8 mouse cellular contexts compared by ENCODE assay signal in genomic region chr5:137533117-137533827, GRCm38 (mm10). TPM values are rescaled to one million over a fixed set of nuclear protein-coding genes. Genes with fewer than 3 reads are reported as not detected.
DNase-seq lines count a peak whose midpoint lies in the region; ATAC-seq and TF ChIP-seq lines count a peak whose summit lies in the region.

TSS of gene Epo (minus strand) at chr5:137533242.
TSS of gene Gnb2 (minus strand) at chr5:137533510.

- dilution Hi-C loops in CH12.LX (cut with MboI; ENCODE audit: extremely low pct_ligation_motif_present, extremely low pct_unique_long_range_greater_than_20kb, low sequenced_read_pairs) = no loop called here

- peaks cover 19 to 22% of the 10 kb centered on the region in 2 experiments for H3K36me3 ChIP-seq in CH12.LX (replicated peaks in 1 of 2; ENCODE audit: control insufficient read depth in 1 of 2, insufficient read depth in 1 of 2, low read length in 1 of 2)
- H3K36me3 ChIP-seq in forebrain, embryonic 11.5 days (ENCODE audit: control insufficient read depth, insufficient read depth, low read length) = peaks cover 8% of the 10 kb centered on the region; the same call in 1 of the 2 replicates
- H3K36me3 ChIP-seq in heart, embryonic 16.5 days (ENCODE audit: control insufficient read depth, insufficient read depth) = peaks cover 18% of the 10 kb centered on the region
- peaks cover 24% of the 10 kb centered on the region for H3K36me3 ChIP-seq in liver, embryonic 15.5 days (replicated peaks)
- H3K36me3 ChIP-seq in neural tube, embryonic 12.5 days = peaks cover 16% of the 10 kb centered on the region

- H3K79me2 ChIP-seq in CH12.LX (replicated peaks; ENCODE audit: control insufficient read depth, extremely low read depth, insufficient read depth, poor library complexity, severe bottlenecking) = peaks cover 29% of the 10 kb centered on the region

- peak within 1 kb of the TSS; percentile 81 for H3K4me2 ChIP-seq in CH12.LX (ENCODE audit: insufficient read depth, low read depth, poor library complexity, severe bottlenecking)
- H3K4me2 ChIP-seq in forebrain, embryonic 11.5 days (ENCODE audit: low read depth, low read length, severe bottlenecking) = peak within 1 kb of the TSS; percentile 98
- peak within 1 kb of the TSS; percentile 93 for H3K4me2 ChIP-seq in heart, embryonic 16.5 days (ENCODE audit: low read depth, low read length)
- peak within 1 kb of the TSS; percentile 93 for H3K4me2 ChIP-seq in liver, embryonic 15.5 days
- H3K4me2 ChIP-seq in neural tube, embryonic 12.5 days (replicated peaks) = peak within 1 kb of the TSS; percentile 91

- DNase-seq in CH12.LX (ENCODE audit: extremely low read depth) = peak; percentile 97
- DNase-seq in c-Kit-positive CD71-positive TER-119-negative erythroid progenitor cells, embryonic 14.5 days (ENCODE audit: low read depth) = peak; percentile 97
- DNase-seq in forebrain, embryonic 11.5 days (ENCODE audit: low spot score) = peak; percentile 99
- peak; percentile 99 to 100 for DNase-seq in kidney, postnatal 36 days
- DNase-seq in telencephalon, adult 2 months (ENCODE audit: low read depth, low spot score) = peak; percentile 98

- peak within 1 kb of the TSS; percentile 65 for H3K27ac ChIP-seq in CH12.LX (ENCODE audit: insufficient read depth, low read depth)
- peak within 1 kb of the TSS; percentile 95 for H3K27ac ChIP-seq in forebrain, embryonic 11.5 days (ENCODE audit: low read depth, low read length)
- H3K27ac ChIP-seq in heart, embryonic 16.5 days (ENCODE audit: low read length) = peak within 1 kb of the TSS; percentile 93
- H3K27ac ChIP-seq in liver, embryonic 15.5 days (replicated peaks) = peak within 1 kb of the TSS; percentile 92
- peak within 1 kb of the TSS; percentile 95 for H3K27ac ChIP-seq in neural tube, embryonic 12.5 days

- TF ChIP-seq RAD21 in CH12.LX (IDR thresholded peaks at IDR 0.05; ENCODE audit: low read depth, low read length) = no peak

- peak within 1 kb of the TSS; percentile 79 to 93 (median 93) for H3K4me3 ChIP-seq in CH12.LX (replicated peaks in 1 of 3; ENCODE audit: low read depth in 2 of 3, low read length in 2 of 3, poor library complexity in 1 of 3)
- H3K4me3 ChIP-seq in forebrain, embryonic 11.5 days (ENCODE audit: low read depth, low read length) = peak within 1 kb of the TSS; percentile 82
- H3K4me3 ChIP-seq in heart, embryonic 16.5 days (ENCODE audit: low read length) = peak within 1 kb of the TSS; percentile 59
- H3K4me3 ChIP-seq in liver, embryonic 15.5 days (replicated peaks) = peak within 1 kb of the TSS; percentile 87
- peak within 1 kb of the TSS; percentile 93 for H3K4me3 ChIP-seq in neural tube, embryonic 12.5 days

- H3K27me3 ChIP-seq in CH12.LX (replicated peaks) = peaks cover 1% of the 10 kb centered on the region
- H3K27me3 ChIP-seq in forebrain, embryonic 11.5 days (ENCODE audit: control insufficient read depth, insufficient read depth, low read length) = no peaks in the 10 kb centered on the region
- no peaks in the 10 kb centered on the region for H3K27me3 ChIP-seq in heart, embryonic 16.5 days (ENCODE audit: control insufficient read depth, insufficient read depth, low read length)
- 0 out of 2 replicates have a peak, but pooled peaks cover 2% of the 10 kb centered on the region for H3K27me3 ChIP-seq in liver, embryonic 15.5 days
- no peaks in the 10 kb centered on the region for H3K27me3 ChIP-seq in neural tube, embryonic 12.5 days (replicated peaks)

- TF ChIP-seq POLR2A in CH12.LX (IDR thresholded peaks at IDR 0.05; ENCODE audit: low read depth, low read length) = peak; percentile 70

- WGBS in forebrain, embryonic 11.5 days = under 1% methylated on average over 40 of the region's 40 CpGs
- under 1% methylated on average over 40 of the region's 40 CpGs for WGBS in heart, embryonic 16.5 days
- under 1% methylated on average over 39 of the region's 40 CpGs for whole genome bisulfite sequencing in liver, embryonic 15.5 days (ENCODE audit: insufficient replicate concordance)
- WGBS in neural tube, embryonic 12.5 days = under 1% methylated on average over 40 of the region's 40 CpGs

- TF ChIP-seq EP300 in CH12.LX (IDR thresholded peaks at IDR 0.05; ENCODE audit: low read length) = peak; percentile 44

- H3K4me1 ChIP-seq in CH12.LX (ENCODE audit: control insufficient read depth in 1 of 2, insufficient read depth in 2 of 2) = peaks cover 3 to 34% of the 10 kb centered on the region in 2 experiments; a peak in 3 of 4 replicates
- H3K4me1 ChIP-seq in forebrain, embryonic 11.5 days (replicated peaks; ENCODE audit: control insufficient read depth, insufficient read depth, low read length) = 0 out of 2 replicates have a peak, but pooled peaks cover 7% of the 10 kb centered on the region
- H3K4me1 ChIP-seq in heart, embryonic 16.5 days (ENCODE audit: control insufficient read depth, insufficient read depth, low read length) = peaks cover 13% of the 10 kb centered on the region
- peaks cover 51% of the 10 kb centered on the region for H3K4me1 ChIP-seq in liver, embryonic 15.5 days (replicated peaks)
- peaks cover 22% of the 10 kb centered on the region for H3K4me1 ChIP-seq in neural tube, embryonic 12.5 days

- H3K9ac ChIP-seq in CH12.LX (ENCODE audit: insufficient read depth, low read depth) = peak within 1 kb of the TSS; percentile 96
- H3K9ac ChIP-seq in forebrain, embryonic 11.5 days (ENCODE audit: low read length) = peak within 1 kb of the TSS; percentile 97
- H3K9ac ChIP-seq in heart, embryonic 16.5 days (ENCODE audit: low read length) = peak within 1 kb of the TSS; percentile 89
- H3K9ac ChIP-seq in liver, embryonic 15.5 days = peak within 1 kb of the TSS; percentile 89
- peak within 1 kb of the TSS; percentile 91 for H3K9ac ChIP-seq in neural tube, embryonic 12.5 days

- in situ Hi-C loops in CH12.LX (cut with MboI; ENCODE audit: low pct_ligation_motif_present, low pct_unique_long_range_greater_than_20kb, low sequenced_read_pairs) = loop anchor here (5.0 kb wide), 1 partner anchor 34 kb away; the partner anchor contains the start of gene Tfr2

- H3K9me3 ChIP-seq in CH12.LX (replicated peaks; ENCODE audit: low read length) = no peaks in the 10 kb centered on the region
- H3K9me3 ChIP-seq in forebrain, embryonic 11.5 days (ENCODE audit: control insufficient read depth, low read length) = no peaks in the 10 kb centered on the region
- H3K9me3 ChIP-seq in heart, embryonic 16.5 days (replicated peaks; ENCODE audit: control insufficient read depth, low read length) = no peaks in the 10 kb centered on the region
- no peaks in the 10 kb centered on the region for H3K9me3 ChIP-seq in liver, embryonic 15.5 days (replicated peaks)
- no peaks in the 10 kb centered on the region for H3K9me3 ChIP-seq in neural tube, embryonic 12.5 days

- no peak for TF ChIP-seq CTCF in CH12.LX (conservative IDR thresholded peaks at IDR 0.05 in 1 of 2, IDR thresholded peaks at IDR 0.05 in 1 of 2; ENCODE audit: low read depth in 2 of 2, low read length in 2 of 2)

- peak; percentile 70 for ATAC-seq in forebrain, embryonic 11.5 days (replicated peaks; ENCODE audit: low FRiP score)
- ATAC-seq in heart, embryonic 16.5 days (replicated peaks; ENCODE audit: extremely low read depth, insufficient read depth, low FRiP score) = peak; percentile 79
- ATAC-seq in liver, embryonic 15.5 days (ENCODE audit: insufficient read depth) = peak; percentile 82
- peak; percentile 42 for ATAC-seq in neural tube, embryonic 12.5 days (ENCODE audit: low FRiP score, low read depth)

TF ChIP-seq in CH12.LX, 34 proteins besides CTCF, POLR2A, EP300 and RAD21 (continues in another document):
- TF ChIP-seq MYC (IDR thresholded peaks at IDR 0.05; ENCODE audit: low read depth, low read length) (0 out of 2 replicates have a peak, but pooled peaks have one; percentile 18), NELFE (IDR thresholded peaks at IDR 0.05; ENCODE audit: low read depth, low read length) (peak; percentile 90), MAX (IDR thresholded peaks at IDR 0.05; ENCODE audit: low read length) (peak; percentile 86), KAT2A (IDR thresholded peaks at IDR 0.05; ENCODE audit: insufficient replicate concordance, low read length) (peak; percentile 100), PAX5 (IDR thresholded peaks at IDR 0.05; ENCODE audit: low read length) (no peak), ETS1 (conservative IDR thresholded peaks at IDR 0.05; ENCODE audit: low read depth, low read length) (no peak; the same call in 1 of the 2 replicates), MAZ (IDR thresholded peaks at IDR 0.05; ENCODE audit: low read depth, low read length) (peak; percentile 99), CHD1 (IDR thresholded peaks at IDR 0.05; ENCODE audit: low read depth, low read length) (peak; percentile 99), GABPA (IDR thresholded peaks at IDR 0.05; ENCODE audit: insufficient replicate concordance, low read depth, low read length) (no peak), CHD2 (IDR thresholded peaks at IDR 0.05; ENCODE audit: low read length) (peak; percentile 89), MEF2A (IDR thresholded peaks at IDR 0.05; ENCODE audit: borderline replicate concordance, low read depth, low read length) (peak; percentile 63; the same call in 1 of the 2 replicates), ZC3H11A (IDR thresholded peaks at IDR 0.05; ENCODE audit: low read depth, low read length) (no peak), UBTF (IDR thresholded peaks at IDR 0.05; ENCODE audit: low read depth, low read length) (peak; percentile 91), JUND (conservative IDR thresholded peaks at IDR 0.05; ENCODE audit: low read depth, low read length) (no peak), USF2 (conservative IDR thresholded peaks at IDR 0.05; ENCODE audit: low read depth, low read length) (peak; percentile 97), IRF4 (IDR thresholded peaks at IDR 0.05; ENCODE audit: low read depth, low read length) (peak; percentile 77)

RNA-seq across cellular contexts. Expression of gene Epo, which starts in this region (rescaled TPM):
- total RNA-seq in CH12.LX (2012; rRNA removed) = not detected in 2 replicates
- total RNA-seq in CH12.LX (2014; rRNA removed) = not detected in 2 replicates
- not detected in 2 replicates for polyA plus RNA-seq in CH12.LX (2012; ENCODE audit: insufficient read length, low read depth)
- 0.40 and 0.84 TPM in 2 replicates for polyA plus RNA-seq in forebrain, embryonic 11.5 days (2014; fragmentation: Nextera tagmentation; extraction: Ambion mirVana)
- polyA plus RNA-seq in heart, embryonic 16.5 days (2015; fragmentation: Nextera tagmentation; extraction: Ambion mirVana) = not detected in 2 replicates
- polyA plus RNA-seq in liver, embryonic 15.5 days (2015; fragmentation: Nextera tagmentation; extraction: Ambion mirVana) = 0.68 and 1.0 TPM in 2 replicates
- not detected in 2 replicates for polyA plus RNA-seq in neural tube, embryonic 12.5 days (2016; fragmentation: Nextera tagmentation; extraction: Ambion mirVana)

RNA-seq across cellular contexts. Expression of gene Gnb2, which starts in this region (rescaled TPM):
- total RNA-seq in CH12.LX (2012; rRNA removed) (388 and 480 TPM in 2 replicates), CH12.LX (2014; rRNA removed) (261 and 264 TPM in 2 replicates)
- polyA plus RNA-seq in CH12.LX (2012; ENCODE audit: insufficient read length, low read depth) = 312 and 327 TPM in 2 replicates
- 410 and 508 TPM in 2 replicates for polyA plus RNA-seq in forebrain, embryonic 11.5 days (2014; fragmentation: Nextera tagmentation; extraction: Ambion mirVana)
- 276 and 285 TPM in 2 replicates for polyA plus RNA-seq in heart, embryonic 16.5 days (2015; fragmentation: Nextera tagmentation; extraction: Ambion mirVana)
- polyA plus RNA-seq in liver, embryonic 15.5 days (2015; fragmentation: Nextera tagmentation; extraction: Ambion mirVana) = 150 and 161 TPM in 2 replicates
- 468 and 494 TPM in 2 replicates for polyA plus RNA-seq in neural tube, embryonic 12.5 days (2016; fragmentation: Nextera tagmentation; extraction: Ambion mirVana)

Comparison
In these comparisons a context has a peak if more than half of its experiments do, and no peak if none do; other contexts are left out.
1. Peak in every context shown above with its lines: DNase-seq, ATAC-seq, H3K4me3 ChIP-seq and H3K27ac ChIP-seq.